In the genomic region with DNA sequence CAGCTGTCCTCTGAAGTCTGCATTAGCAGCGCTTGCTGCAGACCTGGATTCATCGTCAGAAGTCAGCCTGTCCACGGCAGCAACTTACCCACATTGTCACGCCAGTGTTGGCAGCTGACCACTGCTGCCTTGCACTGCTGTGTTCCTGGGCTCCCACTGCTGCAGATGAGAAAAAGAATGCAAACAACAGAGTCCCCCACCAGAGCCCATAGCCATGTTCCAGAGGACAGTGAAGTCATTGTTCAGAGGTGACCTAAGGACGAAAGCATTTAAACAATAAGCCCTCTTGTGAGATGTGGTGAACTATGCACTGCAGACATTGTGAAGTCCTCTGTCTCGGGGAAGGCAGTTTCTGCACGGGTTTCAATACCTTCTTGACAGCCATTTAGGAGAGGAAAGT, we compare ENCODE assay signal across 9 mouse cellular contexts.
DNase-seq lines count a peak whose midpoint lies in the region; ATAC-seq and TF ChIP-seq lines count a peak whose summit lies in the region.
"Had no signal": no experiment of that assay in that cellular context is flagged by ENCODE, and none has a peak within 500 bp of the region (broad histone marks: within the 10 kb centered on the region; RNA-seq: fewer than 3 reads in every experiment).

No protein-coding gene starts in this region.

- no peak overlapping the region; the same call in 1 of the 2 replicates for H3K4me2 ChIP-seq in stomach, embryonic 14.5 days (replicated peaks; ENCODE audit: low read depth, low read length)
- no peak overlapping the region for H3K4me2 ChIP-seq in stomach, postnatal 0 days (replicated peaks; ENCODE audit: low read depth)
- peak overlapping the region; percentile 12 for H3K4me2 ChIP-seq in forebrain, embryonic 13.5 days
- no peak overlapping the region for H3K4me2 ChIP-seq in neural tube, embryonic 14.5 days (ENCODE audit: low read depth, low read length)

- no peak overlapping the region for H3K4me3 ChIP-seq in stomach, embryonic 14.5 days (ENCODE audit: low read depth, low read length)
- no peak overlapping the region for H3K4me3 ChIP-seq in stomach, postnatal 0 days (ENCODE audit: low read depth, low read length)
- H3K4me3 ChIP-seq in forebrain, embryonic 13.5 days = no peak overlapping the region
- no peak overlapping the region for H3K4me3 ChIP-seq in neural tube, embryonic 14.5 days (ENCODE audit: low read depth, low read length)

- no peak for TF ChIP-seq EP300 in stomach, postnatal 0 days (optimal IDR thresholded peaks at IDR 0.05)

- H3K9me3 ChIP-seq in stomach, embryonic 14.5 days (ENCODE audit: control insufficient read depth, low read depth, low read length) = no peaks in the 10 kb centered on the region
- no peaks in the 10 kb centered on the region for H3K9me3 ChIP-seq in stomach, postnatal 0 days (ENCODE audit: control insufficient read depth, low read length)
- no peaks in the 10 kb centered on the region for H3K9me3 ChIP-seq in forebrain, embryonic 13.5 days (replicated peaks)
- no peaks in the 10 kb centered on the region for H3K9me3 ChIP-seq in neural tube, embryonic 14.5 days (ENCODE audit: control insufficient read depth, low read length)

- no peaks in the 10 kb centered on the region for H3K36me3 ChIP-seq in stomach, embryonic 14.5 days (ENCODE audit: control insufficient read depth, insufficient read depth, low read length)
- H3K36me3 ChIP-seq in stomach, postnatal 0 days (ENCODE audit: control insufficient read depth, insufficient read depth, low read length) = no peaks in the 10 kb centered on the region
- H3K36me3 ChIP-seq in forebrain, embryonic 13.5 days (ENCODE audit: poor library complexity, severe bottlenecking) = no peaks in the 10 kb centered on the region
- H3K36me3 ChIP-seq in neural tube, embryonic 14.5 days (ENCODE audit: control insufficient read depth, insufficient read depth, low read length) = no peaks in the 10 kb centered on the region

- H3K9ac ChIP-seq in stomach, embryonic 14.5 days (replicated peaks; ENCODE audit: low read depth, low read length) = no peak overlapping the region
- H3K9ac ChIP-seq in stomach, postnatal 0 days (ENCODE audit: low read length) = no peak overlapping the region
- peak overlapping the region; percentile 48; the same call in 1 of the 2 replicates for H3K9ac ChIP-seq in forebrain, embryonic 13.5 days
- no peak overlapping the region; the same call in 1 of the 2 replicates for H3K9ac ChIP-seq in neural tube, embryonic 14.5 days (replicated peaks; ENCODE audit: low read depth, low read length)

- no peaks in the 10 kb centered on the region for H3K4me1 ChIP-seq in stomach, embryonic 14.5 days (ENCODE audit: control insufficient read depth, insufficient read depth, low read length)
- no peaks in the 10 kb centered on the region for H3K4me1 ChIP-seq in stomach, postnatal 0 days (replicated peaks; ENCODE audit: control insufficient read depth, insufficient read depth)
- H3K4me1 ChIP-seq in forebrain, embryonic 13.5 days = peaks cover 83% of the 10 kb centered on the region
- H3K4me1 ChIP-seq in neural tube, embryonic 14.5 days (ENCODE audit: control insufficient read depth, insufficient read depth, low read length) = peaks cover 66% of the 10 kb centered on the region

- no peak for DNase-seq in stomach, postnatal 0 days (ENCODE audit: low spot score)
- DNase-seq in left cerebral cortex, adult 11 months (ENCODE audit: low spot score) = peak; percentile 53
- DNase-seq in ovary, postnatal 14 days (ENCODE audit: low spot score) = no peak
- no peak for DNase-seq in frontal cortex, postnatal 10 days (ENCODE audit: low spot score in 2 of 2)
- no peak for DNase-seq in spleen, postnatal 36 days (ENCODE audit: low spot score in 2 of 2)

- peak overlapping the region; percentile 10; the same call in 1 of the 2 replicates for H3K27ac ChIP-seq in stomach, embryonic 14.5 days (ENCODE audit: low read length)
- H3K27ac ChIP-seq in stomach, postnatal 0 days (replicated peaks) = no peak overlapping the region
- H3K27ac ChIP-seq in forebrain, embryonic 13.5 days = peak overlapping the region; percentile 74
- H3K27ac ChIP-seq in neural tube, embryonic 14.5 days (ENCODE audit: low read depth, low read length) = peak overlapping the region; percentile 65
- H3K27ac ChIP-seq: kidney, postnatal 0 days had no signal

- TF ChIP-seq CTCF in stomach, postnatal 0 days (IDR thresholded peaks at IDR 0.05; ENCODE audit: low read depth) = no peak

- 57% methylated on average over 7 of the region's 7 CpGs for WGBS in stomach, embryonic 14.5 days
- WGBS in stomach, postnatal 0 days = 53% methylated on average over 7 of the region's 7 CpGs
- 10% methylated on average over 7 of the region's 7 CpGs for WGBS in forebrain, embryonic 13.5 days
- 9% methylated on average over 7 of the region's 7 CpGs for WGBS in neural tube, embryonic 14.5 days

- no peaks in the 10 kb centered on the region for H3K27me3 ChIP-seq in stomach, embryonic 14.5 days (ENCODE audit: control insufficient read depth, insufficient read depth, low read length)
- no peaks in the 10 kb centered on the region for H3K27me3 ChIP-seq in stomach, postnatal 0 days (ENCODE audit: control insufficient read depth, insufficient read depth, low read length)
- H3K27me3 ChIP-seq in forebrain, embryonic 13.5 days = no peaks in the 10 kb centered on the region
- H3K27me3 ChIP-seq in neural tube, embryonic 14.5 days (ENCODE audit: control insufficient read depth, insufficient read depth, low read length) = no peaks in the 10 kb centered on the region

- peak; percentile 69; the same call in 1 of the 2 replicates for ATAC-seq in stomach, embryonic 14.5 days (ENCODE audit: insufficient number of reproducible peaks, insufficient read depth, low FRiP score, low read depth)
- no peak for ATAC-seq in stomach, postnatal 0 days (ENCODE audit: low FRiP score, low TSS enrichment)
- peak; percentile 17; the same call in 1 of the 2 replicates for ATAC-seq in forebrain, embryonic 13.5 days
- ATAC-seq in neural tube, embryonic 14.5 days (ENCODE audit: low read depth) = peak; percentile 35; the same call in 1 of the 2 replicates
